Mouse (Mus musculus): ENCODE measurements around the gene Wwox. TPM values are rescaled to one million over a fixed set of nuclear protein-coding genes. Genes with fewer than 3 reads are reported as not detected.
A peak's percentile ranks its signal among the peaks of the same experiment; 100 is the strongest.

Wwox gene
- polyA plus RNA-seq, 1 experiment from 2014 or later, result 10.2 TPM

GRCm38 (mm10) chr8:114958437-114959107, 519.1 kb downstream of the Wwox start:
- no peaks in the 10 kb centered on the region for H3K36me3 ChIP-seq (ENCODE audit: poor library complexity, severe bottlenecking)
- no peaks in the 10 kb centered on the region for H3K27me3 ChIP-seq
- H3K27ac ChIP-seq, result no peak overlapping the region
- WGBS, result 82% methylated on average over 16 of the region's 16 CpGs
- no peak overlapping the region for H3K4me3 ChIP-seq
- H3K9me3 ChIP-seq (replicated peaks), result no peaks in the 10 kb centered on the region
- H3K4me2 ChIP-seq, result no peak overlapping the region
- H3K9ac ChIP-seq, result no peak overlapping the region
- ATAC-seq, result no peak
- no peaks in the 10 kb centered on the region for H3K4me1 ChIP-seq

- no peaks in the 10 kb centered on the region for H3K27me3 ChIP-seq
- H3K36me3 ChIP-seq (ENCODE audit: poor library complexity, severe bottlenecking), result no peaks in the 10 kb centered on the region
- no peak overlapping the region for H3K27ac ChIP-seq
- no peaks in the 10 kb centered on the region for H3K4me1 ChIP-seq
- no peak for ATAC-seq
- 92% methylated on average over 11 of the region's 11 CpGs for WGBS
- no peak overlapping the region for H3K4me2 ChIP-seq
- H3K9me3 ChIP-seq (replicated peaks), result no peaks in the 10 kb centered on the region
- no peak overlapping the region for H3K4me3 ChIP-seq
- no peak overlapping the region for H3K9ac ChIP-seq
These were observed 520.0 kb downstream of the Wwox start for GRCm38 (mm10) chr8:114959406-114959805.

GRCm38 (mm10) chr8:114962494-114962893, 523.0 kb downstream of the Wwox start:
- no peak overlapping the region for H3K4me2 ChIP-seq
- WGBS, result 85% methylated on average over 1 of the region's 1 CpGs
- no peak overlapping the region for H3K4me3 ChIP-seq
- no peak overlapping the region for H3K9ac ChIP-seq
- H3K27ac ChIP-seq, result no peak overlapping the region
- no peaks in the 10 kb centered on the region for H3K4me1 ChIP-seq
- ATAC-seq, result no peak
- no peaks in the 10 kb centered on the region for H3K9me3 ChIP-seq (replicated peaks)
- no peaks in the 10 kb centered on the region for H3K36me3 ChIP-seq (ENCODE audit: poor library complexity, severe bottlenecking)
- no peaks in the 10 kb centered on the region for H3K27me3 ChIP-seq

GRCm38 (mm10) chr8:114963282-114963681, 523.8 kb downstream of the Wwox start:
- no peak overlapping the region for H3K4me2 ChIP-seq
- ATAC-seq, result no peak
- WGBS, result 86% methylated on average over 4 of the region's 4 CpGs

GRCm38 (mm10) chr8:114964206-114964605, 524.8 kb downstream of the Wwox start:
- Histone ChIP-seq H3K9ac (no peak overlapping the region), H3K36me3 (ENCODE audit: poor library complexity, severe bottlenecking) (no peaks in the 10 kb centered on the region), H3K27me3 (no peaks in the 10 kb centered on the region), H3K4me3 (no peak overlapping the region), H3K4me2 (no peak overlapping the region), H3K27ac (no peak overlapping the region), H3K4me1 (no peaks in the 10 kb centered on the region), H3K9me3 (replicated peaks) (0 out of 2 replicates have a peak, but pooled peaks cover 3% of the 10 kb centered on the region)
- ATAC-seq, result no peak
- 94% methylated on average over 6 of the region's 6 CpGs for WGBS

More at GRCm38 (mm10) chr8:114963282-114963681, 523.8 kb downstream of the Wwox start:
- Histone ChIP-seq H3K27ac (no peak overlapping the region), H3K36me3 (ENCODE audit: poor library complexity, severe bottlenecking) (no peaks in the 10 kb centered on the region), H3K9me3 (replicated peaks) (no peaks in the 10 kb centered on the region), H3K4me3 (no peak overlapping the region), H3K4me1 (no peaks in the 10 kb centered on the region), H3K27me3 (no peaks in the 10 kb centered on the region), H3K9ac (no peak overlapping the region)

- Histone ChIP-seq H3K27me3 (0 out of 2 replicates have a peak, but pooled peaks cover 3% of the 10 kb centered on the region), H3K36me3 (ENCODE audit: poor library complexity, severe bottlenecking) (no peaks in the 10 kb centered on the region), H3K4me2 (no peak overlapping the region), H3K27ac (no peak overlapping the region), H3K9me3 (replicated peaks) (0 out of 2 replicates have a peak, but pooled peaks cover 3% of the 10 kb centered on the region), H3K4me1 (peaks cover 16% of the 10 kb centered on the region), H3K4me3 (no peak overlapping the region), H3K9ac (no peak overlapping the region)
- 77% methylated on average over 4 of the region's 4 CpGs for WGBS
- no peak for ATAC-seq
These were observed 529.4 kb downstream of the Wwox start for GRCm38 (mm10) chr8:114968842-114969241.

GRCm38 (mm10) chr8:114971378-114971777, 531.9 kb downstream of the Wwox start:
- peak; percentile 48; the same call in 1 of the 2 replicates for ATAC-seq
- Histone ChIP-seq H3K36me3 (ENCODE audit: poor library complexity, severe bottlenecking) (no peaks in the 10 kb centered on the region), H3K4me3 (no peak overlapping the region), H3K27ac (no peak overlapping the region), H3K4me2 (no peak overlapping the region), H3K4me1 (peaks cover 19% of the 10 kb centered on the region), H3K27me3 (peaks cover 6% of the 10 kb centered on the region; the same call in 1 of the 2 replicates), H3K9me3 (replicated peaks) (0 out of 2 replicates have a peak, but pooled peaks cover 3% of the 10 kb centered on the region), H3K9ac (no peak overlapping the region)
- WGBS, result 54% methylated on average over 8 of the region's 8 CpGs

- Histone ChIP-seq H3K4me3 (no peak overlapping the region), H3K27me3 (peaks cover 12% of the 10 kb centered on the region; the same call in 1 of the 2 replicates), H3K9ac (no peak overlapping the region), H3K4me2 (peak overlapping the region; percentile 36), H3K36me3 (ENCODE audit: poor library complexity, severe bottlenecking) (no peaks in the 10 kb centered on the region), H3K9me3 (replicated peaks) (peaks cover 8% of the 10 kb centered on the region; the same call in 1 of the 2 replicates), H3K27ac (no peak overlapping the region), H3K4me1 (peaks cover 19% of the 10 kb centered on the region)
- peak; percentile 45; the same call in 1 of the 2 replicates for ATAC-seq
- WGBS, result 13% methylated on average over 12 of the region's 12 CpGs
These were observed 533.6 kb downstream of the Wwox start for GRCm38 (mm10) chr8:114973002-114973461.

GRCm38 (mm10) chr8:114974336-114974950, 535.0 kb downstream of the Wwox start:
- Histone ChIP-seq H3K4me1 (peaks cover 19% of the 10 kb centered on the region), H3K4me3 (no peak overlapping the region), H3K9ac (no peak overlapping the region), H3K27ac (no peak overlapping the region), H3K27me3 (peaks cover 12% of the 10 kb centered on the region; the same call in 1 of the 2 replicates), H3K36me3 (ENCODE audit: poor library complexity, severe bottlenecking) (no peaks in the 10 kb centered on the region), H3K4me2 (no peak overlapping the region), H3K9me3 (replicated peaks) (peaks cover 5% of the 10 kb centered on the region; the same call in 1 of the 2 replicates)
- no peak for ATAC-seq
- WGBS, result 77% methylated on average over 5 of the region's 5 CpGs

GRCm38 (mm10) chr8:114977746-114978145, 538.3 kb downstream of the Wwox start:
- peaks cover 14% of the 10 kb centered on the region for H3K4me1 ChIP-seq
- WGBS, result 88% methylated on average over 11 of the region's 11 CpGs
- no peaks in the 10 kb centered on the region for H3K36me3 ChIP-seq (ENCODE audit: poor library complexity, severe bottlenecking)
- no peak for ATAC-seq
- no peak overlapping the region for H3K4me3 ChIP-seq
- peaks cover 9% of the 10 kb centered on the region; the same call in 1 of the 2 replicates for H3K27me3 ChIP-seq
- no peak overlapping the region for H3K9ac ChIP-seq
- no peak overlapping the region for H3K4me2 ChIP-seq
- H3K9me3 ChIP-seq (replicated peaks), result peaks cover 5% of the 10 kb centered on the region; the same call in 1 of the 2 replicates
- no peak overlapping the region for H3K27ac ChIP-seq

- H3K27me3 ChIP-seq, result peaks cover 9% of the 10 kb centered on the region; the same call in 1 of the 2 replicates
- WGBS, result 81% methylated on average over 15 of the region's 15 CpGs
- no peak overlapping the region for H3K4me2 ChIP-seq
- H3K27ac ChIP-seq, result no peak overlapping the region
- no peak overlapping the region for H3K9ac ChIP-seq
- no peaks in the 10 kb centered on the region for H3K36me3 ChIP-seq (ENCODE audit: poor library complexity, severe bottlenecking)
- peaks cover 5% of the 10 kb centered on the region; the same call in 1 of the 2 replicates for H3K9me3 ChIP-seq (replicated peaks)
- H3K4me3 ChIP-seq, result no peak overlapping the region
- ATAC-seq, result no peak
- peaks cover 7% of the 10 kb centered on the region for H3K4me1 ChIP-seq
These were observed 538.9 kb downstream of the Wwox start for GRCm38 (mm10) chr8:114978206-114978960.

- Histone ChIP-seq H3K27ac (no peak overlapping the region), H3K4me2 (no peak overlapping the region), H3K27me3 (peaks cover 9% of the 10 kb centered on the region; the same call in 1 of the 2 replicates), H3K9ac (no peak overlapping the region), H3K9me3 (replicated peaks) (peaks cover 5% of the 10 kb centered on the region; the same call in 1 of the 2 replicates), H3K36me3 (ENCODE audit: poor library complexity, severe bottlenecking) (no peaks in the 10 kb centered on the region), H3K4me3 (no peak overlapping the region), H3K4me1 (no peaks in the 10 kb centered on the region)
- ATAC-seq, result no peak
These were observed 540.2 kb downstream of the Wwox start for GRCm38 (mm10) chr8:114979671-114980070.

Measured in forebrain, embryonic 13.5 days (tissue).